Mouse (Mus musculus) brown adipose tissue, adult 24 weeks (tissue): ENCODE measurements around the gene Smap1. TPM values are rescaled to one million over a fixed set of nuclear protein-coding genes. Genes with fewer than 3 reads are reported as not detected.
A peak's percentile ranks its signal among the peaks of the same experiment; 100 is the strongest.

Experiments
- H3K27ac ChIP-seq: fragments of 200-500 bp; replicated peaks from 2 replicates; pipeline ENCODE4 v1.5.1; 2012; ENCODE audit warnings: low read depth, mild to moderate bottlenecking, low read length
- H3K4me1 ChIP-seq: fragments of 200-500 bp; 2 replicates; pipeline ENCODE4 v1.6.1; 2012; ENCODE audit warnings: low read length, mixed read lengths; ENCODE audit not compliant: control insufficient read depth, insufficient read depth, insufficient read length
- H3K4me3 ChIP-seq: fragments of 200-500 bp; 2 replicates; pipeline ENCODE4 v1.5.1; 2012; ENCODE audit warnings: low read depth, mild to moderate bottlenecking, low read length, moderate library complexity; ENCODE audit not compliant: insufficient read depth
- polyA plus RNA-seq: library from polyadenylated mRNA; stranded (reverse); fragments of >200 nt; gene quantifications from 2 replicates; pipeline ENCODE4 v1.2.4, GENCODE M21; 2012; ENCODE audit not compliant: missing spikeins, insufficient read depth, insufficient read length

Smap1 gene
- polyA plus RNA-seq, 1 experiment: 58.5 TPM

- no peaks in the 10 kb centered on the region for H3K4me1 ChIP-seq
- no peak overlapping the region for H3K27ac ChIP-seq
- no peak overlapping the region for H3K4me3 ChIP-seq
Observed at GRCm38 (mm10) chr1:23934669-23935407, 12.7 kb upstream of the Smap1 start.

GRCm38 (mm10) chr1:23929410-23929809 is 7.3 kb upstream of the Smap1 start:
- Histone ChIP-seq H3K4me3 (no peak overlapping the region), H3K27ac (no peak overlapping the region), H3K4me1 (no peaks in the 10 kb centered on the region)

DNA sequence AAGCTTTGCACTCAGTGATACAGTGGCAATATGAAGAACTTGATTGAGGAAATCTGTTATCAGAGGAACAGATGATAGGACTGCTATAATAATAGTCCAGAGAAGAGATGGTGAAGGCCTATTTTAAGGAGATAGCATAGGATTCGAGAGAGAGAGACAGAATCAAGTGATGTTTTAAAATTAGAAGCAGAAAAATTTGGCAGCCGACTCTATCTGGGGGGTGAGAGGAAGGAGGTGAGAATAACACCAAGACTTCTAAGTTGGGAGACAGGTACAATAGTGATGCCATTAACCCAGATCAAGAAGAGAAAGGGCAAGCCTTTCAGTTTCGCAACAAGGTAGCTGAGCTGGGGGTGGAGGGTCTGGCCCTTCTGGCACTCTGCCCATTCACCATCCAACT is 6.3 kb upstream of the Smap1 start:
- no peak overlapping the region for H3K4me3 ChIP-seq
- H3K4me1 ChIP-seq: no peaks in the 10 kb centered on the region
- H3K27ac ChIP-seq: no peak overlapping the region

GRCm38 (mm10) chr1:23923779-23924708 is 1.9 kb upstream of the Smap1 start:
- H3K27ac ChIP-seq: no peak overlapping the region
- H3K4me3 ChIP-seq: no peak overlapping the region
- no peaks in the 10 kb centered on the region for H3K4me1 ChIP-seq

DNA sequence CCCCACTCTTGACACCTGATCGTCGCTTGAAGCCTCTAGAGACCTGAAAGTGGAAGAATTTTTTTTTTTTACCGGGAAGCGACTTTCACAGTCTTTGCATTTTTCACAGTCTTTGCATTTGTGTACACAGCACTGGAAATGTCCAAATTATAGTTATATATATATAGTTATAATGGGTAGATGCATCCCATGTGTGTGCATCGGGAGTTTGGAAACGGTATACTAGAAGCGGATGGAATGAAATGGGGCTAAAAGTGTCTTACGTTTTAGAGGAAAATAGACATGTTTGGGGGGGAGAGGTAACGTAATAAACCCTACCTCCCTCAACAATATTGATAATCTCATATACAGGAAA is 390 bp upstream of the Smap1 start:
- Histone ChIP-seq H3K27ac (peak overlapping the region; percentile 75), H3K4me1 (peaks cover under 1% of the 10 kb centered on the region; the same call in 1 of the 2 replicates), H3K4me3 (peak overlapping the region; percentile 65)

DNA sequence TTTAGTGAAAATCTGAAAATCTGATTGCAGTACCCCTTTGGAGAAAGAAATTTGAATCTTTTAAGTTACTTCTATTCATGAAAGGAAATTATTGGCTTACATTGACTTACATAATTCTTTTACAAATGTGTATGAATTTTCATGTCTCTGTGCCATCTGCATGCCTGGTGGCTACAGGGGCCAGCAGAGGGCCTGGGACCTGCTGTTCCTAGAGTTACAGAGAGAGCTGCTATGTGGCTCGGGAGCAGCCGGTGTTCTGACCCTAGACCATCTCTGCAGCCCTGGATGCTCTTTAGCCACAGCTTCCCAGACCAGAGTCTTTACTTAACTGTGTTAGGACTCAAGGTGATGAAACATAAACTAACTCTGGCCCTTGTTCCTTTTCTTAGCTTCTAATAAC is 1.8 kb downstream of the Smap1 start:
- peaks cover 2% of the 10 kb centered on the region; the same call in 1 of the 2 replicates for H3K4me1 ChIP-seq
- no peak overlapping the region for H3K4me3 ChIP-seq
- H3K27ac ChIP-seq: no peak overlapping the region

DNA sequence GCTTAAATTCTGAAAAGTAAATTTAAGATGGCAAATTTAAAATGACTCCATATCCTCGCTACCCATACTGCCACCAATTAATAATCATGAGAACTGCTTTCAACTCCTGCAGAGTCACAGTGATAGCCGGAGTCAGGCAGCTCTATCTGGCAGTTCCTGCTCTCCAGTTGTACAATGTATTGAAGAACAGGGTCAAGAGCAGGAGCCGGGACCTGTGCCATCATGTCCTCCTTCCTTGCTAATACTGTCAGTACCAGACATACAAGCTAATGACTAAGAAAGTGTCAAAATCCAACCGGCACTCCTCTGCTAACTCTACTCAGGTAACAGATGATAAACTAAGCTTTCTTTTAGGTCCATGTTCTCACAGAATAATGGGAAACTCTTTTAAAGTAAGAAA is 3.0 kb downstream of the Smap1 start:
- H3K27ac ChIP-seq: no peak overlapping the region
- no peak overlapping the region for H3K4me3 ChIP-seq
- peaks cover 2% of the 10 kb centered on the region; the same call in 1 of the 2 replicates for H3K4me1 ChIP-seq

DNA sequence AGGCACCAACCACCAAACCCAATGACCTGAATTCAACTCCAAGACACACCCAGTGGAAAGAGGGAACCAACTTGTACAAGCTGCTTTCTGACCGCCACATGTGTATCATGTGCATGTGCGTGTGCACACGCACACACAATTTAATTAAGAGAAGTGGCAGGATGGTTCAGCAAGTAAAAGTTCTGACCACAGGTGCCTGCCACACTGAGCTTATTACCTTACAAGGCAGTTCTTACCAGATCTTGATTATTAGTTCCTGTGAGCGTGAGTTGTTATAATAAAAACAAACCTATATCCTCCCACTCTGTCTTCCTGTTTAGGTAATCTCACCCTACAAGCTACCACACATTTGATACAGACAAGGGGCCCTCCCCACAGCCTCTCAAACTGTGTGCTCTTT is 6.6 kb downstream of the Smap1 start:
- Histone ChIP-seq H3K27ac (no peak overlapping the region), H3K4me1 (peaks cover 2% of the 10 kb centered on the region), H3K4me3 (no peak overlapping the region)

DNA sequence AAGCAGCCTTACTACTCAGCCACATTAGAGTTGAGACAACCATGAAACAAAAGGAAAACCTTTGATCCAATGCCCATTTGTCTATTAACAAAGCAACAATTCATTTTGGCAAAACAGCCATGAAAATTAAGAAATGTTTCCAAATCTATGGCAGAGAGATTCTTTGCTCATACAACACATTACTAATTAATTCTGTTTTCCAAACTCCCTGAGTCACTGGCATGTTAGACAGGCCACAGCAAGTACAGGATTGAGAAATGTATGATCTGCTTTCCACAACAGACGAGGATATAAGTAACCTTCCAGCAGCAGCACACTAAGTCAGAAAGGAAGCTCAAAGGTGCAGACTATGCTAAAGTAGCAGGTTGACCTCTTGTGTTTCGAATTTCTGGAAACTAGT is 9.1 kb downstream of the Smap1 start:
- Histone ChIP-seq H3K4me3 (no peak overlapping the region), H3K27ac (no peak overlapping the region), H3K4me1 (peaks cover 2% of the 10 kb centered on the region)

GRCm38 (mm10) chr1:23906082-23906481 is 16.0 kb downstream of the Smap1 start:
- no peak overlapping the region for H3K4me3 ChIP-seq
- H3K27ac ChIP-seq: no peak overlapping the region
- H3K4me1 ChIP-seq: peaks cover 2% of the 10 kb centered on the region; the same call in 1 of the 2 replicates

DNA sequence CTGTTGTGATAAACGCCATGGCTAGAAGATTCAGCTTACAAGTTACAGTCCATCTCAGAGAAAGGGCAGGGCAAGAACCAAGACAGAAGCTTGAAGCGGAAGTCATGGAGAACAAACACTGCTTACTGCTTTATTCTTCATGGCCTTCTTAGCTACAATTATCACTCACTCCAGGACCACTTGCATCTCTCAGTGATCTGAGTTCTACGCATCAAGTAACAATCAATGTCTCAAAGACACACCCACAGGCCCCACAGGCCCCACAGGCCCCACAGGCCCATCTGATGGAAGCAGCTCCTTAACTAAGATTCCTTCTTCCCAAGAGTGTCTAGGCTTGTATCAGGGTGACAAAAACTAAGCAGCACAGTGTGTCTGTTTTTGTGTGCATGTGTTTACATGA is 18.8 kb downstream of the Smap1 start:
- H3K4me1 ChIP-seq: peaks cover 6% of the 10 kb centered on the region
- no peak overlapping the region for H3K4me3 ChIP-seq
- H3K27ac ChIP-seq: no peak overlapping the region

GRCm38 (mm10) chr1:23902736-23903135 is 19.4 kb downstream of the Smap1 start:
- Histone ChIP-seq H3K4me3 (no peak overlapping the region), H3K4me1 (peaks cover 6% of the 10 kb centered on the region), H3K27ac (no peak overlapping the region)

GRCm38 (mm10) chr1:23899647-23900020 is 22.5 kb downstream of the Smap1 start:
- Histone ChIP-seq H3K4me3 (no peak overlapping the region), H3K4me1 (peaks cover 6% of the 10 kb centered on the region), H3K27ac (no peak overlapping the region)

DNA sequence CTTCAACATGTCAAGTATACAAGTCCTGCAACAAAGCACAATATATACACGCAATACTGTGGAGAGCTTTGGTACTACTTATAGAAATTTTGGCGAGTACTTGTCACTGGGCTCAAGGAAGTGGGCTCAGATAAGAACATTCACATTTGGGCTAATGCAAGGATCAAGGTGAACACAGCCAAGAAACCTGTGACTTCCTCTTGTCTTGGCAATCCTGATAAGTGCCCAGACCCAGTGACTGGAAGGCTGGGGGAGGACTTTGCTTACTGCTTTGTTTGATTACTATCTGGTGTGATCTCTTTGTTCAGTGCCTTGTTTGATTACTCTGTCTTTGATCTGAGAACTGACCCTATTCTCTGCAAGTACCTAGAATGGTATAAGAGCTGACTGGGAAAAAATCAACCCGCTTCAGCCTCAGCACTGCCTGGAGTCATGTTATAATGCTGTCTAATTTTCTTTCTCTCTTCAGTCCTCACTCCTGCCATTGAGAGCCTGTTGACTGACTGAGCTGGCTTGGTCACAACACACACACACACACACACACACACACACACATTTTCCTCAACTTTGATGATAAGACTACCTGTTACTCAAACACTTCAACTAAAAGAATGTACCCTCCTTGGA is 23.0 kb downstream of the Smap1 start:
- H3K4me3 ChIP-seq: no peak overlapping the region
- peaks cover 6% of the 10 kb centered on the region for H3K4me1 ChIP-seq
- no peak overlapping the region for H3K27ac ChIP-seq

DNA sequence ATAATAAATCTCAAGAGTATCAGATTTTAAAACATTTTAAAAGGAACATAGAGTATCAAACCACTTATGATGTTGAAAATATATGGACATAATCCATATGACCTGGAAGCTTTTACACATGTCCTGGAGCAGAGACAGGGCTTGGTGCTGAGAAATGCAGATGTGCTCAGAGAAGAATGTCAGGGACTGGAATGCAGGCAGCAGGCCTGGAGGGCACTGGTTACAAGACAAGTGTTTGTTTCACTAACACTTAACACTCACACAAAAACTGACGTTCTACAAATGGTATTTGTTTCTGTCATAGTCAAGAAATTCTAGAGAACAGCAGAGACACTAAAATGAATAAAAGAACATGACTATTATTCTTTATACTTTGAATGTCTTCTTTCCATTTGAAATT is 30.0 kb downstream of the Smap1 start:
- Histone ChIP-seq H3K4me1 (no peaks in the 10 kb centered on the region), H3K4me3 (no peak overlapping the region), H3K27ac (no peak overlapping the region)
